In the genomic region with DNA sequence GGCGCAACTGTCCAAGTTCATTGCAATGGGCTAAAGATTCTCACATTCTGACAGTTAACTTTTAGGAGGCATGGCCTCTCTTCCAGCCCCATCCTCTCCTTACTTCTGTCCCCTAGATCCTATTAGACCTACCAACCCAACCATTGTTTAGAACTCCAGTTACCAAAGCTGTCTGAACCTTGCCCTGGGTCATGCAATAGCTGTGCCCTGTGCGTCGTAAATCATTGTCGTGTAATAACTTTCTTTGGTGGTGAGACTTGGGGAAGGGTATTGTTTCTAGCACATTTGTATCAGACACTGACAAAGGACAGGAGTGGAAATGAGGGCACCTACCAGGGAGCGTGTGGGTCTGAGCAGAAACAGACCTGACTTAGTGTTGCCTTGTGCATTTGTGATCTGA, we compare ENCODE assay signal across 23 mouse cellular contexts.
DNase-seq lines count a peak whose midpoint lies in the region; ATAC-seq and TF ChIP-seq lines count a peak whose summit lies in the region.
"Had no signal": no experiment of that assay in that cellular context is flagged by ENCODE, and none has a peak within 500 bp of the region (broad histone marks: within the 10 kb centered on the region; RNA-seq: fewer than 3 reads in every experiment).

No protein-coding gene starts in this region.

- H3K27ac ChIP-seq in intestine, embryonic 15.5 days = no peak overlapping the region
- no peak overlapping the region for H3K27ac ChIP-seq in intestine, postnatal 0 days (ENCODE audit: low read depth, low read length)
- H3K27ac ChIP-seq in lung, embryonic 15.5 days = peak overlapping the region; percentile 41; the same call in 1 of the 2 replicates
- 0 out of 2 replicates have a peak overlapping the region, but pooled peaks have one; percentile 1 for H3K27ac ChIP-seq in brown adipose tissue, adult 24 weeks (replicated peaks; ENCODE audit: low read depth, low read length)
- H3K27ac ChIP-seq: embryonic facial prominence, embryonic 10.5 days; embryonic facial prominence, embryonic 13.5 days; forebrain, embryonic 12.5 days; forebrain, embryonic 15.5 days; hindbrain, embryonic 12.5 days; hindbrain, embryonic 15.5 days had no signal

- ATAC-seq in intestine, embryonic 15.5 days = peak; percentile 51
- no peak for ATAC-seq in intestine, postnatal 0 days
- no peak for ATAC-seq in lung, embryonic 15.5 days (ENCODE audit: borderline replicate concordance, extremely low read depth, low FRiP score, low TSS enrichment)
- ATAC-seq: CD4-positive, CD25-positive, alpha-beta regulatory T cell, adult 4 months; forebrain, embryonic 15.5 days had no signal

- no peak overlapping the region for H3K4me3 ChIP-seq in intestine, embryonic 15.5 days (replicated peaks)
- H3K4me3 ChIP-seq in intestine, postnatal 0 days (ENCODE audit: low read depth, low read length) = no peak overlapping the region
- no peak overlapping the region for H3K4me3 ChIP-seq in lung, embryonic 15.5 days
- no peak overlapping the region for H3K4me3 ChIP-seq in brown adipose tissue, adult 24 weeks (ENCODE audit: insufficient read depth, low read depth, low read length)
- H3K4me3 ChIP-seq: embryonic facial prominence, embryonic 10.5 days; embryonic facial prominence, embryonic 13.5 days; erythroblast, embryonic 14.5 days; forebrain, embryonic 12.5 days; forebrain, embryonic 15.5 days; heart, adult 2 months; hindbrain, embryonic 12.5 days; hindbrain, embryonic 15.5 days had no signal

- H3K4me2 ChIP-seq in intestine, embryonic 15.5 days (replicated peaks) = no peak overlapping the region
- H3K4me2 ChIP-seq in intestine, postnatal 0 days (replicated peaks; ENCODE audit: low read depth) = no peak overlapping the region
- no peak overlapping the region for H3K4me2 ChIP-seq in lung, embryonic 15.5 days
- H3K4me2 ChIP-seq: embryonic facial prominence, embryonic 13.5 days; forebrain, embryonic 12.5 days; forebrain, embryonic 15.5 days; heart, embryonic 11.5 days; hindbrain, embryonic 12.5 days; hindbrain, embryonic 15.5 days had no signal

- 72% methylated on average over 5 of the region's 5 CpGs for WGBS in intestine, embryonic 15.5 days
- WGBS in intestine, postnatal 0 days = 57% methylated on average over 5 of the region's 5 CpGs
- 91% methylated on average over 5 of the region's 5 CpGs for WGBS in lung, embryonic 15.5 days

- no peaks in the 10 kb centered on the region; the same call in 1 of the 2 replicates for H3K4me1 ChIP-seq in intestine, embryonic 15.5 days (replicated peaks)
- H3K4me1 ChIP-seq in intestine, postnatal 0 days (replicated peaks; ENCODE audit: control insufficient read depth, insufficient read depth, low read length) = 0 out of 2 replicates have a peak, but pooled peaks cover 5% of the 10 kb centered on the region
- H3K4me1 ChIP-seq in lung, embryonic 15.5 days = peaks cover 23% of the 10 kb centered on the region
- H3K4me1 ChIP-seq in brown adipose tissue, adult 24 weeks (ENCODE audit: control insufficient read depth, insufficient read depth, insufficient read length, low read length) = peaks cover 23% of the 10 kb centered on the region; the same call in 1 of the 2 replicates
- H3K4me1 ChIP-seq: embryonic facial prominence, embryonic 10.5 days; forebrain, embryonic 12.5 days; forebrain, embryonic 15.5 days; hindbrain, embryonic 12.5 days; hindbrain, embryonic 15.5 days had no signal

- H3K36me3 ChIP-seq in intestine, embryonic 15.5 days = no peaks in the 10 kb centered on the region
- H3K36me3 ChIP-seq in intestine, postnatal 0 days (ENCODE audit: control insufficient read depth, insufficient read depth) = no peaks in the 10 kb centered on the region
- no peaks in the 10 kb centered on the region for H3K36me3 ChIP-seq in lung, embryonic 15.5 days
- H3K36me3 ChIP-seq: embryonic facial prominence, embryonic 10.5 days; embryonic facial prominence, embryonic 13.5 days; forebrain, embryonic 12.5 days; forebrain, embryonic 15.5 days; hindbrain, embryonic 12.5 days; hindbrain, embryonic 15.5 days had no signal

- H3K9me3 ChIP-seq in intestine, embryonic 15.5 days = no peaks in the 10 kb centered on the region
- no peaks in the 10 kb centered on the region for H3K9me3 ChIP-seq in intestine, postnatal 0 days (ENCODE audit: control insufficient read depth)
- H3K9me3 ChIP-seq in lung, embryonic 15.5 days = no peaks in the 10 kb centered on the region
- H3K9me3 ChIP-seq: embryonic facial prominence, embryonic 10.5 days; embryonic facial prominence, embryonic 13.5 days; forebrain, embryonic 12.5 days; forebrain, embryonic 15.5 days; hindbrain, embryonic 12.5 days; hindbrain, embryonic 15.5 days had no signal

- no peaks in the 10 kb centered on the region for H3K27me3 ChIP-seq in intestine, embryonic 15.5 days (replicated peaks)
- no peaks in the 10 kb centered on the region for H3K27me3 ChIP-seq in intestine, postnatal 0 days (replicated peaks; ENCODE audit: control insufficient read depth, insufficient read depth, low read length)
- H3K27me3 ChIP-seq in lung, embryonic 15.5 days = no peaks in the 10 kb centered on the region
- H3K27me3 ChIP-seq: embryonic facial prominence, embryonic 13.5 days; forebrain, embryonic 12.5 days; forebrain, embryonic 15.5 days; hindbrain, embryonic 12.5 days; hindbrain, embryonic 15.5 days had no signal

- no peak for DNase-seq in lung, postnatal 14 days
- peak; percentile 18 for DNase-seq in mesoderm, embryonic 11.5 days (ENCODE audit: low read depth, low spot score)
- no peak for DNase-seq in spleen, postnatal 36 days (ENCODE audit: low spot score in 2 of 2)
- DNase-seq: adrenal gland, adult 8-10 months; adrenal gland, postnatal 25 days; cerebellum, adult 18-20 months; cerebellum, adult 9-10 months; cerebellum, postnatal 14 days; gastrocnemius, postnatal 36 days had no signal

- no peak for TF ChIP-seq CTCF in intestine, postnatal 0 days (IDR thresholded peaks at IDR 0.05; ENCODE audit: low read depth)

- no peak overlapping the region for H3K9ac ChIP-seq in intestine, embryonic 15.5 days
- H3K9ac ChIP-seq in intestine, postnatal 0 days (ENCODE audit: low read depth, low read length) = no peak overlapping the region
- H3K9ac ChIP-seq in lung, embryonic 15.5 days = no peak overlapping the region
- H3K9ac ChIP-seq: embryonic facial prominence, embryonic 13.5 days; forebrain, embryonic 12.5 days; forebrain, embryonic 15.5 days; hindbrain, embryonic 12.5 days; hindbrain, embryonic 15.5 days had no signal

Comparison
In these comparisons a context has a peak if more than half of its experiments do, and no peak if none do; other contexts are left out.
1. H3K27ac ChIP-seq: peak in lung, embryonic 15.5 days (single experiment) and brown adipose tissue, adult 24 weeks (single experiment); none in intestine, embryonic 15.5 days (single experiment) and intestine, postnatal 0 days (single experiment).